Mouse (Mus musculus) frontal cortex, adult 2 months (tissue): ENCODE results near the gene Arid1a. TPM values are rescaled to one million over a fixed set of nuclear protein-coding genes. Genes with fewer than 3 reads are reported as not detected.

Source experiments
- polyA plus RNA-seq: library from polyadenylated mRNA; depleted of rRNA; stranded (reverse); fragments of >200 nt; gene quantifications from 2 replicates; pipeline ENCODE4 v1.2.3, GENCODE M21; 2012; rRNA removed

Arid1a gene
- polyA plus RNA-seq, 1 experiment = 57.7 TPM

Other genes with a start within 250 kb of the Arid1a start
- 0.14 and 0.50 TPM in 2 replicates for gene Kdf1, start 237.8 kb downstream of the Arid1a start, polyA plus RNA-seq
- 210 and 219 TPM in 2 replicates for gene Nudc, start 210.8 kb downstream of the Arid1a start, polyA plus RNA-seq
- not detected in 2 replicates for gene Nr0b2, start 203.4 kb downstream of the Arid1a start, polyA plus RNA-seq
- 7.0 and 7.5 TPM in 2 replicates for gene Gpatch3, start 182.0 kb downstream of the Arid1a start, polyA plus RNA-seq
- gene Gpn2, start 172.4 kb downstream of the Arid1a start, polyA plus RNA-seq = 18.9 and 22.4 TPM in 2 replicates
- 2.5 and 2.9 TPM in 2 replicates for gene Sfn, start 154.6 kb downstream of the Arid1a start, polyA plus RNA-seq
- gene Zdhhc18, start 106.6 kb downstream of the Arid1a start, polyA plus RNA-seq = 38.5 and 43.3 TPM in 2 replicates
- gene Pigv, start 84.1 kb downstream of the Arid1a start, polyA plus RNA-seq = 7.5 and 8.2 TPM in 2 replicates
- gene Rps6ka1, start 131.0 kb upstream of the Arid1a start, polyA plus RNA-seq = 10.8 and 12.8 TPM in 2 replicates
- gene Hmgn2, start 211.9 kb upstream of the Arid1a start, polyA plus RNA-seq = 204 and 207 TPM in 2 replicates
- gene Dhdds, start 244.1 kb upstream of the Arid1a start, polyA plus RNA-seq = 54.8 and 56.5 TPM in 2 replicates